Mouse (Mus musculus) forebrain, embryonic 14.5 days (tissue): ENCODE measurements at regions not wholly inside any gene's neighbourhood (a gene's known extent, or its start where the extent isn't known, plus 50 kb on each side); places are given as distances from the start of the nearest gene placed in this dataset.

Experiments
- ATAC-seq: fragments of 200-750 bp; cut with Nextera tagmentation; 2 replicates; pipeline ENCODE4 v1.8.0; 2017; ENCODE audit warnings: mild to moderate bottlenecking, moderate library complexity
- DNase-seq: peaks from one replicate; pipeline ENCODE4 v3.0.0-alpha.2; 2015; ENCODE audit warnings: low spot score
- H3K27ac ChIP-seq: fragments of 300-500 bp; sonication (generic); 2 replicates; pipeline ENCODE4 v1.5.1; 2014; ENCODE audit warnings: low read depth, mild to moderate bottlenecking, control low read depth, low read length, moderate library complexity
- H3K27me3 ChIP-seq: fragments of 300-500 bp; sonication (generic); replicated peaks from 2 replicates; pipeline ENCODE4 v1.6.1; 2014; ENCODE audit warnings: low read length, control low read depth, mixed read lengths; ENCODE audit not compliant: control insufficient read depth, insufficient read depth
- H3K36me3 ChIP-seq: fragments of 300-500 bp; sonication (generic); 2 replicates; pipeline ENCODE4 v1.6.1; 2014; ENCODE audit warnings: low read length, control low read depth; ENCODE audit not compliant: control insufficient read depth, insufficient read depth
- H3K4me1 ChIP-seq: fragments of 300-500 bp; sonication (generic); 2 replicates; pipeline ENCODE4 v1.6.1; 2014; ENCODE audit warnings: antibody characterized with exemption, low read length, control low read depth; ENCODE audit not compliant: control insufficient read depth, insufficient read depth
- H3K4me2 ChIP-seq: fragments of 300-500 bp; sonication (generic); 2 replicates; pipeline ENCODE4 v1.6.1; 2014; ENCODE audit warnings: mild to moderate bottlenecking, control low read depth, low read length
- H3K4me3 ChIP-seq: fragments of 300-500 bp; sonication (generic); 2 replicates; pipeline ENCODE4 v1.5.1; 2014; ENCODE audit warnings: low read depth, low read length, control low read depth
- H3K9ac ChIP-seq: fragments of 300-500 bp; sonication (generic); 2 replicates; pipeline ENCODE4 v1.6.1; 2014; ENCODE audit warnings: mild to moderate bottlenecking, low read length, control low read depth, moderate library complexity
- H3K9me3 ChIP-seq: fragments of 300-500 bp; sonication (generic); replicated peaks from 2 replicates; pipeline ENCODE4 v1.6.1; 2016; ENCODE audit warnings: low read length, control low read depth, mixed read lengths; ENCODE audit not compliant: control insufficient read depth
- WGBS: fragments of 180-500 bp; shearing (Covaris S2); extraction: QIAGEN DNeasy Blood & Tissue Kit; methylation state at CpG from one replicate; pipeline ENCODE4 v1.1.7; 2014; 5-methylcytosine and 5-hydroxymethylcytosine counted together

DNA sequence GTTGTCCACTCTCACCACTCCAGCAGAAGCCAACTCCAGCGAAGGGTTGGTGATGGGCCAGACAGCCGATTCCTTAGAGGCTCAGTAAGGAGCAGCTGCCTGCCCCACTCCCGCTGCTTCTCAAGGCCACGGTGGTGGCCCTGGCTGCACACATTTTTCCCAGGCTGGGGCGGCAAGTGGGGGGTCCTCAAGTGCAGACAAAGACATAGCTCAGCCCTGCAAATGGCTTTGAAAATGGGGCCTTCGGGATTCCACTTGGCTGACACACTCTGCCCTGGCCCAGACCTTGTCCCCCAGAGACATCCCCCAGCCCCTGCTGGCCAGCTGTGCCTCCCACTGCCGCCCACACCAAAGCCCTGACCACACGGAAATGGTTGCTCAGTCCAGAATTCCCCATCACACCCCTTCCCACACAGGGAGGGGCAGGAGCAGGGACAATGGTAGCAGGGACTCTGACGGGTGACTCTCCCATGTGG lies 475.9 kb downstream of the Bnc2 start:
- DNase-seq, result no peak
- H3K9me3 ChIP-seq, result no peaks in the 10 kb centered on the region
- H3K27ac ChIP-seq, result no peak overlapping the region
- no peak overlapping the region for H3K9ac ChIP-seq
- no peak overlapping the region for H3K4me2 ChIP-seq
- peaks cover 4% of the 10 kb centered on the region; the same call in 1 of the 2 replicates for H3K4me1 ChIP-seq
- H3K27me3 ChIP-seq, result no peaks in the 10 kb centered on the region
- ATAC-seq, result no peak
- H3K4me3 ChIP-seq, result no peak overlapping the region
- WGBS, result 44% methylated on average over 9 of the region's 9 CpGs
- no peaks in the 10 kb centered on the region for H3K36me3 ChIP-seq

DNA sequence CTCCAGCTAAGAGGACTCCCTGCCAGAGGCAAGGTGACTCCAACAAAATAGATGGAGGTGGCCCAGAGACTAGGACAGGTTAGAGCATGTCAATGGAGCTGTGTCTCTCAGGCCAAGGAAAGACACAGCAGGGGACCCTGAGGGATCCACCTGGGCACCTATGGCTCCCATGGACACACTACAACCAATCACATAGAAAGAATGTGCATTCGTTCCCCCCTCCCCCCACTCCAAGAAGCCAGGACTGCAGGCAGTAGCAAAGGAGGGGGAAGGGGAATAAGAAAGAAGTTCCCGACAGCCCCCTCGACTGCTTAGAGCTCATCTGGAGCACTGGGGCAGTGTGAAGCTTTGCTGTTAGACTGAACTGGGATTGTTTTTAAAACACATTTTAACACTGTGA lies 474.1 kb downstream of the Bnc2 start:
- no peak overlapping the region for H3K9ac ChIP-seq
- no peaks in the 10 kb centered on the region for H3K27me3 ChIP-seq
- H3K27ac ChIP-seq, result no peak overlapping the region
- H3K4me1 ChIP-seq, result peaks cover 4% of the 10 kb centered on the region; the same call in 1 of the 2 replicates
- no peaks in the 10 kb centered on the region for H3K36me3 ChIP-seq
- DNase-seq (no peak), ATAC-seq (no peak)
- WGBS, result 76% methylated on average over 3 of the region's 3 CpGs
- no peaks in the 10 kb centered on the region for H3K9me3 ChIP-seq
- H3K4me2 ChIP-seq, result no peak overlapping the region
- H3K4me3 ChIP-seq, result no peak overlapping the region

DNA sequence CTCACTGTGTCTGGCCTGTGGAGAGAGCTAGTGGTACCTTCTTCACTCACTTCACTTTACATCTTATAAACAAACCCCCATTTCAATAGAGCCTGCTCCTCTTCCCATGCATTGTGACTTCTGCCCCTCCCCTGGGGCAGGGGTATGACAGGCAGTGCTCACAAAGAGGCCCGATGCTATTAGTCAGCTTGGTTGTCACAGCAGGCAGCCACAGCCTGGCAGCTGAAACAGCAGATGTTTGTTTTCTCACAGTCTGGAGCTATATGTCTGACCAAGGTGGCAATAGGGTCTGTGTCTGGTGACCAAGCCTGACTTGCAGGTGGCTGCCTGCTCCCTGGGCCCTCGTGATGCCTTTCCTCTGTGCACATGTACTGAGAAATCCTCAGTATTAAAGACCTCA lies 472.8 kb downstream of the Bnc2 start:
- peak; percentile 63 for ATAC-seq
- H3K36me3 ChIP-seq, result no peaks in the 10 kb centered on the region
- H3K4me2 ChIP-seq, result no peak overlapping the region
- no peak overlapping the region for H3K9ac ChIP-seq
- no peak overlapping the region for H3K4me3 ChIP-seq
- no peaks in the 10 kb centered on the region for H3K9me3 ChIP-seq
- 9% methylated on average over 2 of the region's 2 CpGs for WGBS
- peaks cover 4% of the 10 kb centered on the region; the same call in 1 of the 2 replicates for H3K4me1 ChIP-seq
- no peak overlapping the region for H3K27ac ChIP-seq
- DNase-seq, result peak; percentile 39
- no peaks in the 10 kb centered on the region for H3K27me3 ChIP-seq

GRCm38 (mm10) chr4:84203680-84204079 lies 471.4 kb downstream of the Bnc2 start:
- Histone ChIP-seq H3K27ac (no peak overlapping the region), H3K9ac (no peak overlapping the region), H3K27me3 (no peaks in the 10 kb centered on the region), H3K36me3 (no peaks in the 10 kb centered on the region), H3K4me1 (peaks cover 4% of the 10 kb centered on the region; the same call in 1 of the 2 replicates), H3K4me3 (no peak overlapping the region), H3K4me2 (no peak overlapping the region), H3K9me3 (no peaks in the 10 kb centered on the region)
- WGBS, result 75% methylated on average over 1 of the region's 1 CpGs
- no peak for ATAC-seq
- no peak for DNase-seq

GRCm38 (mm10) chr4:84204777-84205176 lies 470.3 kb downstream of the Bnc2 start:
- H3K27me3 ChIP-seq, result no peaks in the 10 kb centered on the region
- ATAC-seq (no peak), DNase-seq (no peak)
- H3K9me3 ChIP-seq, result no peaks in the 10 kb centered on the region
- H3K9ac ChIP-seq, result no peak overlapping the region
- no peak overlapping the region for H3K27ac ChIP-seq
- no peak overlapping the region for H3K4me3 ChIP-seq
- no peaks in the 10 kb centered on the region for H3K36me3 ChIP-seq
- no peak overlapping the region for H3K4me2 ChIP-seq
- H3K4me1 ChIP-seq, result peaks cover 4% of the 10 kb centered on the region; the same call in 1 of the 2 replicates

- ATAC-seq, result no peak
- 87% methylated on average over 1 of the region's 1 CpGs for WGBS
Measured at GRCm38 (mm10) chr4:84208175-84208574, 466.9 kb downstream of the Bnc2 start.

GRCm38 (mm10) chr4:84209538-84209937 lies 465.5 kb downstream of the Bnc2 start:
- Histone ChIP-seq H3K27ac (no peak overlapping the region), H3K9me3 (no peaks in the 10 kb centered on the region), H3K36me3 (no peaks in the 10 kb centered on the region), H3K9ac (no peak overlapping the region), H3K4me3 (no peak overlapping the region), H3K27me3 (no peaks in the 10 kb centered on the region), H3K4me2 (no peak overlapping the region), H3K4me1 (no peaks in the 10 kb centered on the region)
- WGBS, result 90% methylated on average over 2 of the region's 2 CpGs
- DNase-seq, result no peak
- no peak for ATAC-seq

More at GRCm38 (mm10) chr4:84208175-84208574, 466.9 kb downstream of the Bnc2 start:
- Histone ChIP-seq H3K4me3 (no peak overlapping the region), H3K36me3 (no peaks in the 10 kb centered on the region), H3K4me2 (no peak overlapping the region), H3K9ac (no peak overlapping the region), H3K9me3 (no peaks in the 10 kb centered on the region), H3K27me3 (no peaks in the 10 kb centered on the region), H3K4me1 (no peaks in the 10 kb centered on the region), H3K27ac (no peak overlapping the region)
- no peak for DNase-seq

- no peaks in the 10 kb centered on the region for H3K36me3 ChIP-seq
- no peak overlapping the region for H3K4me3 ChIP-seq
- peak; percentile 35 for DNase-seq
- no peak overlapping the region for H3K9ac ChIP-seq
- no peak overlapping the region for H3K4me2 ChIP-seq
- H3K4me1 ChIP-seq, result no peaks in the 10 kb centered on the region
- 24% methylated on average over 11 of the region's 11 CpGs for WGBS
- no peak overlapping the region for H3K27ac ChIP-seq
- H3K27me3 ChIP-seq, result no peaks in the 10 kb centered on the region
- ATAC-seq, result no peak
- H3K9me3 ChIP-seq, result no peaks in the 10 kb centered on the region
Measured at GRCm38 (mm10) chr4:84211311-84211875, 463.7 kb downstream of the Bnc2 start.

DNA sequence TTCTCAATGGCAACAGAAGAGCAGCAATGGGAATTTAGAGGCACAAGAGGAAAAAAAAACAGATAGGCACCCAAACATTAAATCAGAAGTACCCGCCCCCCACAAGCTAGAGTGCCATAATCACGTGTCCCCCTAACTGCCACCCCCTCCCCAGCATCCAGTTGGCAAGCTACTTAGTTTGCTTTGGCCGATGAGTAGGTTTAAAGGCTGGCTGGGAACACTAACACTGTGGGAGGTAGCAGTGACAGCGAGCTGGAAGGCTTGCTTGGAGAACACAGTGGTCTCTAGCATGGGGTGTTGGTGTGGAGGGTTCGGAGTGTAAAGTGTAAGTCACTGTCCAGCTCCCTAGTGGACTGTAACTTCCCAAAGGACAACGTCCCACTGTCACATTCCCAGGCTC lies 463.1 kb downstream of the Bnc2 start:
- no peak overlapping the region for H3K27ac ChIP-seq
- H3K27me3 ChIP-seq, result no peaks in the 10 kb centered on the region
- H3K36me3 ChIP-seq, result no peaks in the 10 kb centered on the region
- no peak overlapping the region for H3K4me3 ChIP-seq
- H3K9ac ChIP-seq, result no peak overlapping the region
- ATAC-seq, result no peak
- H3K4me1 ChIP-seq, result no peaks in the 10 kb centered on the region
- peak; percentile 35 for DNase-seq
- H3K4me2 ChIP-seq, result no peak overlapping the region
- no peaks in the 10 kb centered on the region for H3K9me3 ChIP-seq
- WGBS, result 47% methylated on average over 6 of the region's 6 CpGs
